Mouse (Mus musculus): ENCODE measurements around the gene Gm11549. TPM values are rescaled to one million over a fixed set of nuclear protein-coding genes. Genes with fewer than 3 reads are reported as not detected.
A peak's percentile ranks its signal among the peaks of the same experiment; 100 is the strongest.

The Gm11549 gene
- polyA plus RNA-seq, 1 experiment from 2014 or later = 0.31 TPM

GRCm38 (mm10) chr3:36511491-36511890 lies 10.1 kb downstream of the Gm11549 start:
- ATAC-seq (ENCODE audit: insufficient number of reproducible peaks, low FRiP score) = no peak
- Histone ChIP-seq H3K36me3 (no peaks in the 10 kb centered on the region), H3K9ac (no peak overlapping the region), H3K4me3 (no peak overlapping the region), H3K9me3 (replicated peaks) (no peaks in the 10 kb centered on the region), H3K27me3 (replicated peaks) (no peaks in the 10 kb centered on the region), H3K4me2 (no peak overlapping the region), H3K4me1 (replicated peaks) (no peaks in the 10 kb centered on the region), H3K27ac (ENCODE audit: poor library complexity, severe bottlenecking) (no peak overlapping the region)
- WGBS = 73% methylated on average over 6 of the region's 6 CpGs

DNA sequence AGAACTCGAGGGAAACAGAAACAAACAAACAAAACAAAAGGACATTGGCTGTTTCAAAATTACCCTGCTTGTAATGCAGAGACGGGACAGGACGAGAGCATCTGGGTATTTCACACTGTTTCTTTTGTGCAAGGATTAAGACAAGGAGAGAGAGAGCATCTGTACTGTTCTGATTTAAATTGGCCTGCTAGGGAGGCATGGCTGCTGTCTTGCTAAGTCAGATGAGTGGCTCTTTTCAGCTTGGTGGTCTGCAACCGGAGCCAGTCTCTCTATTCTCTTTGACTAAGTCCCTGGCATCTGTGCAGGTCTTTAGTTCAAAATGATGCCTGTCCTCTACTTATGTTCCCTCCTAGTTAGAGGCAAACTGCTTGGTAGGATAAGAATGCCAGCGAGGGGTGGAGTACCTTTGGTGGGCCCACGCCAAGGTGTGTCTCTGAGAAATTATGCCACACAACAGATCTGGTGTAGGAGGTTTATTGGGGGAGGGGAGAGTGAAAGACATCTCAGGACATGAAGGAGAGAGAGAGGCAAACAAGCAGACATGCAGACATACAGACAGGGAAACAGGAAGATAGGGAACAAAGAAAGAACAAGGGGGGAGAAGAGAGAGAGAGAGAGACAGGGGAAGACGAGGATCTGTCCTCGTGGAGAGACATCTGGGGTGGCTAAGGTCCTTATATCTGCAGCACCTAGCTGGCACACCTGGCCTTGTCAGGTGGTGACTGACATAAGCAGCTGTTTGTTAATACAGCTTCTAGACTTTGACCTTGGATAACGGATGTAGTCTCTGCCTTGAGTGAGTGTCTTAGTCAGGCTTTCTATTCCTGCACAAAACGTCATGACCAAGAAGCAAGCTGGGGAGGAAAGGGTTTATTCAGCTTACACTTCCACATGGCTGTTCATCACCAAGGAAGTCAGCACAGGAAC lies 15.5 kb downstream of the Gm11549 start:
- Histone ChIP-seq H3K9me3 (replicated peaks) (no peaks in the 10 kb centered on the region), H3K4me1 (replicated peaks) (no peaks in the 10 kb centered on the region), H3K27me3 (replicated peaks) (no peaks in the 10 kb centered on the region), H3K4me3 (no peak overlapping the region), H3K4me2 (no peak overlapping the region), H3K36me3 (no peaks in the 10 kb centered on the region), H3K9ac (no peak overlapping the region), H3K27ac (ENCODE audit: poor library complexity, severe bottlenecking) (no peak overlapping the region)
- ATAC-seq (ENCODE audit: insufficient number of reproducible peaks, low FRiP score) = no peak
- WGBS = 60% methylated on average over 10 of the region's 10 CpGs

- 77% methylated on average over 8 of the region's 8 CpGs for WGBS
- Histone ChIP-seq H3K9ac (no peak overlapping the region), H3K4me2 (no peak overlapping the region), H3K4me1 (replicated peaks) (no peaks in the 10 kb centered on the region), H3K4me3 (no peak overlapping the region), H3K36me3 (no peaks in the 10 kb centered on the region), H3K27ac (ENCODE audit: poor library complexity, severe bottlenecking) (no peak overlapping the region), H3K27me3 (replicated peaks) (no peaks in the 10 kb centered on the region), H3K9me3 (replicated peaks) (no peaks in the 10 kb centered on the region)
- ATAC-seq (ENCODE audit: insufficient number of reproducible peaks, low FRiP score) = no peak
Measured at GRCm38 (mm10) chr3:36505306-36505705, 16.3 kb downstream of the Gm11549 start.

- Histone ChIP-seq H3K4me1 (replicated peaks) (no peaks in the 10 kb centered on the region), H3K36me3 (no peaks in the 10 kb centered on the region), H3K27ac (ENCODE audit: poor library complexity, severe bottlenecking) (no peak overlapping the region), H3K27me3 (replicated peaks) (no peaks in the 10 kb centered on the region), H3K9me3 (replicated peaks) (no peaks in the 10 kb centered on the region), H3K9ac (no peak overlapping the region), H3K4me3 (no peak overlapping the region), H3K4me2 (no peak overlapping the region)
- 66% methylated on average over 7 of the region's 7 CpGs for WGBS
- ATAC-seq (ENCODE audit: insufficient number of reproducible peaks, low FRiP score) = no peak
Measured at GRCm38 (mm10) chr3:36501546-36501945, 20.1 kb downstream of the Gm11549 start.

DNA sequence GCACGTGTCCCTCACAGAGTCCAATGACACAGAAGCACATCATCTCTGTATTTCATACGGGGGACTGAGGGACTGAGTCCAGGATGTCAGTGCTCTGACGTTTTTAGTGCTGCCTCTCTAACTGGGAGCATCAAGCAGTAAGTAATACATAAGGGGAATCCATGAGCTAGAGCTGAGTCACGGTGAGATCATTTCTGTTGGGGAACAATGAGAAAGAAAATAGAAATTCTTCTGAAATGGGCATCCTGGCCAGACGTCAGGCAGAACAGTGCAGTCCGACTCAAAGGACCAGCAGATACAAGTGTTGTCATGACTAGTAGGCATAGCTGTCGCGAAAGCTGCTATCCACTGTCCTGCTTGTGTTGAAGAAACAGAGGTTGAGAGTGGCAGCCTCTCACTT lies 20.6 kb downstream of the Gm11549 start:
- no peak for ATAC-seq (ENCODE audit: insufficient number of reproducible peaks, low FRiP score)
- 78% methylated on average over 8 of the region's 8 CpGs for WGBS
- H3K4me2 ChIP-seq = no peak overlapping the region
- H3K9ac ChIP-seq = no peak overlapping the region
- H3K4me3 ChIP-seq = no peak overlapping the region
- H3K36me3 ChIP-seq = no peaks in the 10 kb centered on the region
- H3K4me1 ChIP-seq (replicated peaks) = no peaks in the 10 kb centered on the region
- H3K9me3 ChIP-seq (replicated peaks) = no peaks in the 10 kb centered on the region
- H3K27ac ChIP-seq (ENCODE audit: poor library complexity, severe bottlenecking) = no peak overlapping the region
- no peaks in the 10 kb centered on the region for H3K27me3 ChIP-seq (replicated peaks)

DNA sequence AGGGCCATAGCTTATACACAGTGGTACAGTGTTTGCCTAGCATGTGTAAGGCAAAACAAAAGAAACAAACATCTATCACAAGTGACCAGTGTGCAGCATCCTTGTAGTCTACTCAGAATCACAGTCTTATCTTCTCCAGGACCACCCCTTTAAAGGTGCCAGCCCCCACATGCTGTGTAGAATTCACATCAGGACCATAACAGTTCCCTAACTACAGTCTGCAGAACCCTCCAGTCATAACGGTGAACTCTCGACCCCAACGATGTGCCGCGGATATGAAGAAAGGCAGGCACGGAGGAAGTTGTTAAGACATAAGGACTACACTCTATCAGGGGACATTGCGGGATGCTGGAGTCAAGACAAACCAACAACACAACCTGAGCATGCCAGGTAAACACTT lies 22.2 kb downstream of the Gm11549 start:
- Histone ChIP-seq H3K9me3 (replicated peaks) (no peaks in the 10 kb centered on the region), H3K4me3 (no peak overlapping the region), H3K4me2 (no peak overlapping the region), H3K27ac (ENCODE audit: poor library complexity, severe bottlenecking) (no peak overlapping the region), H3K4me1 (replicated peaks) (peaks cover 6% of the 10 kb centered on the region; the same call in 1 of the 2 replicates), H3K27me3 (replicated peaks) (no peaks in the 10 kb centered on the region), H3K36me3 (no peaks in the 10 kb centered on the region), H3K9ac (no peak overlapping the region)
- WGBS = 88% methylated on average over 7 of the region's 7 CpGs
- ATAC-seq (ENCODE audit: insufficient number of reproducible peaks, low FRiP score) = no peak

- no peaks in the 10 kb centered on the region for H3K27me3 ChIP-seq (replicated peaks)
- H3K27ac ChIP-seq (ENCODE audit: poor library complexity, severe bottlenecking) = no peak overlapping the region
- no peak overlapping the region for H3K4me2 ChIP-seq
- peaks cover 8% of the 10 kb centered on the region for H3K4me1 ChIP-seq (replicated peaks)
- H3K36me3 ChIP-seq = no peaks in the 10 kb centered on the region
- H3K9me3 ChIP-seq (replicated peaks) = no peaks in the 10 kb centered on the region
- no peak overlapping the region for H3K9ac ChIP-seq
- no peak overlapping the region for H3K4me3 ChIP-seq
- no peak for ATAC-seq (ENCODE audit: insufficient number of reproducible peaks, low FRiP score)
- WGBS = 85% methylated on average over 6 of the region's 6 CpGs
Measured at GRCm38 (mm10) chr3:36498224-36498623, 23.4 kb downstream of the Gm11549 start.

GRCm38 (mm10) chr3:36496746-36497145 lies 24.9 kb downstream of the Gm11549 start:
- Histone ChIP-seq H3K9me3 (replicated peaks) (no peaks in the 10 kb centered on the region), H3K27me3 (replicated peaks) (no peaks in the 10 kb centered on the region), H3K27ac (ENCODE audit: poor library complexity, severe bottlenecking) (no peak overlapping the region), H3K36me3 (no peaks in the 10 kb centered on the region), H3K4me2 (peak overlapping the region; percentile 18; the same call in 1 of the 2 replicates), H3K9ac (no peak overlapping the region), H3K4me1 (replicated peaks) (peaks cover 16% of the 10 kb centered on the region), H3K4me3 (no peak overlapping the region)
- no peak for ATAC-seq (ENCODE audit: insufficient number of reproducible peaks, low FRiP score)
- 16% methylated on average over 14 of the region's 14 CpGs for WGBS

DNA sequence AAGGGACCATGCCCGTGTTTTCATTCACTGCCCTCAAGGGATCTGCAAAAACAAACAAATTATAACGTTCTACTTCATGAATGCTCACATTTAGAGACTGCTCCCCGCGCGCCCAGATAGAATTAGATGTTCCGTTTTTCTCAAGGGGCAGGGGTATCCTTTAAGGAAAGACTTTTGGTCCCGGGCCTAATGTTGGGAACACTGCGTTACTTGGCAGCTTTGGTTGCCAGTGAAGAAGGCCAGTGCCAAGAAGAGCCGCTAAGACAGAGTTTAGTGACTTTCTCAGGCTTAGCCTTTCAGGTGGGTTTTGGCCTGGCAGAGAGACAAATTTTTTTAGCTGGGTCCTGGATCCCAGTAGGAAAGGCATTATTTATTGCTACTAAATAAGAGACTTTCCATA lies 25.3 kb downstream of the Gm11549 start:
- Histone ChIP-seq H3K9me3 (replicated peaks) (no peaks in the 10 kb centered on the region), H3K4me2 (no peak overlapping the region), H3K27ac (ENCODE audit: poor library complexity, severe bottlenecking) (no peak overlapping the region), H3K9ac (no peak overlapping the region), H3K36me3 (no peaks in the 10 kb centered on the region), H3K27me3 (replicated peaks) (no peaks in the 10 kb centered on the region), H3K4me1 (replicated peaks) (peaks cover 21% of the 10 kb centered on the region), H3K4me3 (no peak overlapping the region)
- ATAC-seq (ENCODE audit: insufficient number of reproducible peaks, low FRiP score) = no peak
- whole genome bisulfite sequencing = 82% methylated on average over 9 of the region's 9 CpGs

DNA sequence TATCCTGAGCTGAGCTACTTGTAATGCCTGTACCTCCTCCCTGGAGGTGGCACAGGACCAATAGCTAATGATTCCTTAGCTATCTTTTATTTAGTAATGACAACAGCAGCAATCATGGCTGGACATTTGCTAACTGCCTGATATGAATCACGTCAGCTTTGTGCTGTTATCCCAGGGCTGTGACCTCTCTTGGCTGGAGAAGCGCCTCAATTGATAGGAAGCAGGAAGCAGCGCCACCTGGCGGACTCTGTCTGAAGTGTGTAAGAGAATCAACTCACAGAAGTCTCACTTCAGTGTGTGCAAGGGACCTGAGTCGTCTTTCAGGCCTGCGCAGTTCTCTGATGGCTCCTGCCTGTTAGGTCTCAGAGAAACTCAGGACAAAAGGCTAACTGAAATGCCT lies 26.2 kb downstream of the Gm11549 start:
- no peaks in the 10 kb centered on the region for H3K9me3 ChIP-seq (replicated peaks)
- no peaks in the 10 kb centered on the region for H3K27me3 ChIP-seq (replicated peaks)
- WGBS = 10% methylated on average over 6 of the region's 6 CpGs
- no peak overlapping the region; the same call in 1 of the 2 replicates for H3K4me3 ChIP-seq
- 0 out of 2 replicates have a peak, but pooled peaks have one; percentile 48 for ATAC-seq (ENCODE audit: insufficient number of reproducible peaks, low FRiP score)
- no peak overlapping the region for H3K9ac ChIP-seq
- no peak overlapping the region for H3K27ac ChIP-seq (ENCODE audit: poor library complexity, severe bottlenecking)
- 0 out of 2 replicates have a peak overlapping the region, but pooled peaks have one; percentile 9 for H3K4me2 ChIP-seq
- H3K4me1 ChIP-seq (replicated peaks) = peaks cover 24% of the 10 kb centered on the region
- H3K36me3 ChIP-seq = no peaks in the 10 kb centered on the region

DNA sequence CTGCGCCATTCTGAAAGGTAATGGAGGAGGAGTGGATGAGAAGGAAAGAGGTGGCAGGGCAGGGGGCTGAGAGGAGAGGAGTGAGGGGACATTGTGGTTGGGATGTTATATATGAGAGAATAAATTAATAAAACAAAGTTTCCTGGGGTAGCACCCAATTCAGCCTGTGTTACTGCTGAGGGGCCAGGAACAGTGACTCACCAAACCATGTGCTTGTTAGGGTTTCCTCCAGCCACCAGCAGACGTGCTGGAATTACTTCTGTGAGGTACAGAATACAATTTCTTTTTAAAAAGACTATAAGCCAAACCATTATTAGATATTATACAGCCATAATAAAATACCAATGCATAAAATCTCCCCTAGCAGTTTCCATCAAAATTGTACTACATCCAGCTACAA lies 27.0 kb downstream of the Gm11549 start:
- Histone ChIP-seq H3K9me3 (replicated peaks) (no peaks in the 10 kb centered on the region), H3K4me1 (replicated peaks) (peaks cover 24% of the 10 kb centered on the region), H3K36me3 (no peaks in the 10 kb centered on the region), H3K27me3 (replicated peaks) (no peaks in the 10 kb centered on the region), H3K4me3 (no peak overlapping the region), H3K27ac (ENCODE audit: poor library complexity, severe bottlenecking) (no peak overlapping the region), H3K9ac (no peak overlapping the region), H3K4me2 (no peak overlapping the region)
- ATAC-seq (ENCODE audit: insufficient number of reproducible peaks, low FRiP score) = no peak
- WGBS = 83% methylated on average over 2 of the region's 2 CpGs

All from heart, embryonic 12.5 days (tissue).